Mouse (Mus musculus) embryonic facial prominence, embryonic 13.5 days (tissue): ENCODE measurements around the gene Zfp955a. TPM values are rescaled to one million over a fixed set of nuclear protein-coding genes. Genes with fewer than 3 reads are reported as not detected.
A peak's percentile ranks its signal among the peaks of the same experiment; 100 is the strongest.
"Not testable (repeated sequence)": the region's sequence is repeated elsewhere in the genome, so short reads cannot be mapped to it uniquely, and the experiment has no call there.

Experiments used
- ATAC-seq: fragments of 200-750 bp; cut with Nextera tagmentation; 2 replicates; pipeline ENCODE4 v1.8.0; 2017; ENCODE audit warnings: low read depth; ENCODE audit not compliant: insufficient number of reproducible peaks, insufficient read depth, low FRiP score, low TSS enrichment
- H3K27ac ChIP-seq: fragments of 300-500 bp; sonication (generic); 2 replicates; pipeline ENCODE4 v1.5.1; 2015; ENCODE audit warnings: moderate library complexity, mild to moderate bottlenecking, inconsistent platforms
- H3K27me3 ChIP-seq: fragments of 300-500 bp; sonication (generic); 2 replicates; pipeline ENCODE4 v1.6.1; 2015; ENCODE audit warnings: mild to moderate bottlenecking, inconsistent platforms
- H3K36me3 ChIP-seq: fragments of 300-500 bp; sonication (generic); 2 replicates; pipeline ENCODE4 v1.6.1; 2015; ENCODE audit warnings: mild to moderate bottlenecking, inconsistent platforms
- H3K4me1 ChIP-seq: fragments of 300-500 bp; sonication (generic); 2 replicates; pipeline ENCODE4 v1.6.1; 2015; ENCODE audit warnings: inconsistent platforms
- H3K4me2 ChIP-seq: fragments of 300-500 bp; sonication (generic); 2 replicates; pipeline ENCODE4 v1.6.1; 2015; ENCODE audit warnings: moderate library complexity, mild to moderate bottlenecking, inconsistent platforms
- H3K4me3 ChIP-seq: fragments of 300-500 bp; sonication (generic); 2 replicates; pipeline ENCODE4 v1.5.1; 2015; ENCODE audit warnings: mild to moderate bottlenecking, inconsistent platforms
- H3K9ac ChIP-seq: fragments of 300-500 bp; sonication (generic); 2 replicates; pipeline ENCODE4 v1.6.1; 2015; ENCODE audit warnings: mild to moderate bottlenecking, inconsistent platforms
- H3K9me3 ChIP-seq: fragments of 300-500 bp; sonication (generic); 2 replicates; pipeline ENCODE4 v1.6.1; 2016; ENCODE audit warnings: inconsistent platforms
- WGBS: fragments of 180-500 bp; shearing (Covaris S2); methylation state at CpG from one replicate; pipeline ENCODE4 v1.1.7; 2015; ENCODE audit warnings: mixed read lengths; 5-methylcytosine and 5-hydroxymethylcytosine counted together
- polyA plus RNA-seq: library from polyadenylated mRNA; unstranded; fragments of >200 nt; fragmentation: Nextera tagmentation; extraction: Ambion mirVana; gene quantifications from 2 replicates; pipeline ENCODE4 v1.2.1, GENCODE M21; 2015

Zfp955a gene
- polyA plus RNA-seq, result 19.0 and 21.2 TPM in 2 replicates

DNA sequence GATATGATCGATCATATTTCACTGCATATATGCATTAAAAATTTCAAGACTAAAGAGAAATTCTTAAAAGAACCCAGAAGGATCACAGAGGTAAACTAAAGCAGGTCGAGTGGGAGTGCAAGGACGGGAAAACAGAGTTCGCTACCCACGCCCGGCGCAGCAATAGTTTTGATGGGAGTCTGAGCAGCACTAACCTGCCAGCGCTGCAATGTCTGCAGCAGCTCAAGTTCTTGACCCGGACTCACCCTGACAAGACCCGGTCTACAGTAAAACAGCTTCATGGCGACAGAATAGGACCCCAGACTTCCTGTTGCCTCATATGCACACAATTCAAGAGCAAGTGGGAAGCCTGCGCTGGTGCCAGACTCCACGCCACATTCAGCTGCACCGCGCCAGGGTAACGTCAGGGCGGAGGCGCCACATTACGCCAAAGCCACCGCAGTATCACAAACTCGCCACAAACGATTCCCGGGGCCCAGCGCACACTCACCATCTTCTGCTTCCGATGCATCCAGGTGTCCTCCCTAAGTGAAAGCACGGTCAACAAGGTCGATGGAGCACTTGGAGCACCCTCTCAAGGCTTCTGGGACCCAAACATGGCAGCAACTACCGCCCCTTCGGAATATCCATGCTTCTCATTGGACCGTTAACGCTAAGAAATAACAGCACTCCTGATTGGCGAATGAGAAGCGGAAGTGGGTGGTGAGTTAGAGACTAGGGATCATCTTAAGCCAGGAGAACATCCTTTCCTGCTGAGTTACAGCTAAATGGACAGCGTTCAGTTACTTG is at the start of gene Zfp955a:
Gene Zfp955a, minus strand, starts transcription at position 616 of the 789 bp plus-strand sequence.
- not testable (repeated sequence) for H3K27me3 ChIP-seq, H3K4me3 ChIP-seq, H3K27ac ChIP-seq, H3K36me3 ChIP-seq, H3K4me1 ChIP-seq, H3K9ac ChIP-seq, H3K9me3 ChIP-seq
- peak within 1 kb of the TSS; percentile 34 for H3K4me2 ChIP-seq
- 31% methylated on average over 1 of the region's 34 CpGs for WGBS
- ATAC-seq, result peak; percentile 94

DNA sequence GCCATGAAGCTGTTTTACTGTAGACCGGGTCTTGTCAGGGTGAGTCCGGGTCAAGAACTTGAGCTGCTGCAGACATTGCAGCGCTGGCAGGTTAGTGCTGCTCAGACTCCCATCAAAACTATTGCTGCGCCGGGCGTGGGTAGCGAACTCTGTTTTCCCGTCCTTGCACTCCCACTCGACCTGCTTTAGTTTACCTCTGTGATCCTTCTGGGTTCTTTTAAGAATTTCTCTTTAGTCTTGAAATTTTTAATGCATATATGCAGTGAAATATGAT is 34.9 kb upstream of the Zfp955a start:
- not testable (repeated sequence) for H3K27me3 ChIP-seq, H3K36me3 ChIP-seq, H3K9me3 ChIP-seq, H3K4me1 ChIP-seq, H3K9ac ChIP-seq, H3K4me3 ChIP-seq, H3K4me2 ChIP-seq, H3K27ac ChIP-seq
- no CpG with 5 or more reads among the region's 9 CpGs for WGBS
- ATAC-seq, result 0 out of 2 replicates have a peak, but pooled peaks have one; percentile 48

DNA sequence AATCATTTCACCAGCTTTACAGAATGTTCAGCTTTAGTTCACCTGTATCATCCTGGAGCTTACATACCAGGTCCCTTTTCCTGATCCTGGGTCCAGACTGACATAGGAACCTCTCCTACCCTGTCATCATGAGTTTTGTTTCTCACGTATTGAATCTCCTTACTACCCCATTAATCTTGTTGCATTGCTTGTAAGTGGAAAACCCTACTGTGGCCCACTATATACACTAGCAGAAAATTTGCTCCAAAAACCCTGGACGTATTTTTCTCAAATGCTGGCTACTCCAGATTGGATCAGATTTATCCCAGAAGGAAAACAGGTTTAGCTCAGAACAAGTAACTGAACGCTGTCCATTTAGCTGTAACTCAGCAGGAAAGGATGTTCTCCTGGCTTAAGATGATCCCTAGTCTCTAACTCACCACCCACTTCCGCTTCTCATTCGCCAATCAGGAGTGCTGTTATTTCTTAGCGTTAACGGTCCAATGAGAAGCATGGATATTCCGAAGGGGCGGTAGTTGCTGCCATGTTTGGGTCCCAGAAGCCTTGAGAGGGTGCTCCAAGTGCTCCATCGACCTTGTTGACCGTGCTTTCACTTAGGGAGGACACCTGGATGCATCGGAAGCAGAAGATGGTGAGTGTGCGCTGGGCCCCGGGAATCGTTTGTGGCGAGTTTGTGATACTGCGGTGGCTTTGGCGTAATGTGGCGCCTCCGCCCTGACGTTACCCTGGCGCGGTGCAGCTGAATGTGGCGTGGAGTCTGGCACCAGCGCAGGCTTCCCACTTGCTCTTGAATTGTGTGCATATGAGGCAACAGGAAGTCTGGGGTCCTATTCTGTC is 34.3 kb upstream of the Zfp955a start, which contains the start of gene Zfp955b:
Gene Zfp955b, plus strand, starts transcription at position 506 of the 837 bp plus-strand sequence.
- H3K4me1 ChIP-seq, H3K9me3 ChIP-seq, H3K9ac ChIP-seq, H3K36me3 ChIP-seq, H3K27ac ChIP-seq, H3K27me3 ChIP-seq: not testable (repeated sequence)
- peak; percentile 97 for ATAC-seq
- Histone ChIP-seq H3K4me2 (peak within 1 kb of the TSS; percentile 41), H3K4me3 (peak within 1 kb of the TSS; percentile 13; the same call in 1 of the 2 replicates)
- no CpG with 5 or more reads among the region's 25 CpGs for WGBS

DNA sequence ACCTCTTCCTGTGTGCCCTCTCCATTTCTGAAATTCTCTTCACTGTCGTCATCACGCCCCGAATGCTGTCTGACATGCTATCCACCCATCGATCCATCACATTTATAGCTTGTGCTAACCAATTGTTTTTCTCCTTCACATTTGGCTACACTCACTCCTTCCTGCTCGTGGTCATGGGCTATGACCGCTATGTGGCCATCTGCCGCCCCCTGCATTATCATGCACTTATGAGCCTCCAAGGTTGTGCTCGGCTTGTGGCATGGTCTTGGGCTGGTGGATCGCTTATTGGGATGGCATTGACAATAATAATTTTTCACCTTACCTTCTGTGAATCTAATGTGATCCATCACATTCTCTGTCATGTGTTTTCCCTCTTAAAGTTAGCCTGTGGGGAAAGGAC is 14.0 kb upstream of the Zfp955a start:
- no peaks in the 10 kb centered on the region for H3K27me3 ChIP-seq
- H3K4me2 ChIP-seq, result no peak overlapping the region
- 87% methylated on average over 9 of the region's 9 CpGs for WGBS
- H3K27ac ChIP-seq, result no peak overlapping the region
- no peaks in the 10 kb centered on the region for H3K4me1 ChIP-seq
- no peak for ATAC-seq
- no peak overlapping the region for H3K4me3 ChIP-seq
- no peak overlapping the region for H3K9ac ChIP-seq
- H3K36me3 ChIP-seq, result no peaks in the 10 kb centered on the region
- no peaks in the 10 kb centered on the region for H3K9me3 ChIP-seq

DNA sequence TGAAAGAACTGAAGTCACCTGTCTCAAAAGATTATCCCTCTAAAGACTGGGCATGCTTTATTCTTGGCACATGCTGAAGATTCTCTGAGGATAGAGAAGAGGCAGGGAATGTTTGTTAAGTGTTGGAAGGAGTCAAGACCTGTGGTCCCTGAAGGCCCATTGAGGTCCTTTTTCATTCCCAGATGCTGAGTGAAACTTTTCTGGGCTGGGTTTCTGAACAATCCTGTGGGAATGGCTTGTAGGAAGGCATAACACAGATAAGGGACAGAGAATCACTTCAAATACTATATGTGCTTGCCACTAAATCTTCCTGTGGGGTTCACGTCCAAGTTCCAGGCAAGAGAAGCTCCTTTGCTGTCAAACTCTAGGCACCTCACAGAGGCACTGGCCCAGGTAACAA is 9.4 kb upstream of the Zfp955a start, which contains the start of gene Olfr63:
Gene Olfr63, plus strand, starts transcription at position 301 of the 400 bp plus-strand sequence.
- Histone ChIP-seq H3K9me3 (no peaks in the 10 kb centered on the region), H3K27me3 (no peaks in the 10 kb centered on the region), H3K4me2 (no peak within 1 kb of the TSS), H3K36me3 (no peaks in the 10 kb centered on the region), H3K9ac (no peak within 1 kb of the TSS), H3K27ac (no peak within 1 kb of the TSS), H3K4me1 (no peaks in the 10 kb centered on the region), H3K4me3 (no peak within 1 kb of the TSS)
- no peak for ATAC-seq
- WGBS, result 71% methylated on average over 1 of the region's 1 CpGs

DNA sequence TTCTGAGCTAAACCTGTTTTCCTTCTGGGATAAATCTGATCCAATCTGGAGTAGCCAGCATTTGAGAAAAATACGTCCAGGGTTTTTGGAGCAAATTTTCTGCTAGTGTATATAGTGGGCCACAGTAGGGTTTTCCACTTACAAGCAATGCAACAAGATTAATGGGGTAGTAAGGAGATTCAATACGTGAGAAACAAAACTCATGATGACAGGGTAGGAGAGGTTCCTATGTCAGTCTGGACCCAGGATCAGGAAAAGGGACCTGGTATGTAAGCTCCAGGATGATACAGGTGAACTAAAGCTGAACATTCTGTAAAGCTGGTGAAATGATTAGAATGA is 343 bp upstream of the Zfp955a start:
- not testable (repeated sequence) for H3K36me3 ChIP-seq, H3K9me3 ChIP-seq, H3K9ac ChIP-seq, H3K27me3 ChIP-seq, H3K4me2 ChIP-seq, H3K4me1 ChIP-seq, ATAC-seq, H3K27ac ChIP-seq, H3K4me3 ChIP-seq
- no CpG with 5 or more reads among the region's 2 CpGs for WGBS

DNA sequence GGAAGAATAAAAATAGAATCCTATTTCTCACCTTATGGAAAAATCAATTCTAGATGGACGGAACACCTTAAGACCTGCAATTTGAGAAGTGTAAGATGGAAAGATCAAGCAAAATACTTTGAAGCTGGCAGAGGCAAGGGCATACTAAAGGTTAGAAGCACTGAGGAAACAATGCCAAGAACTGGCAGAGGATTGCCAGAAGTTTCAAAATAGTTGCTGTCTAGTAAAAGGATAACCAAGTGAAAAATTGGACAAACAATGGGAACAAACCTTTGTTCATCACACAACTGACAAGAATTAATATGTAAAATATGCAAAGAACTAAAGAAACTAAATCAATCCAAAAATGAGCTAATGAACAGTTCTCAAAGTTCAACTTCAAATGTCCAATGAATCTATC is 18.3 kb downstream of the Zfp955a start:
- H3K4me2 ChIP-seq, H3K4me3 ChIP-seq, H3K27ac ChIP-seq, H3K9ac ChIP-seq, H3K27me3 ChIP-seq, H3K4me1 ChIP-seq, ATAC-seq: not testable (repeated sequence)
- 93% methylated on average over 1 of the region's 1 CpGs for WGBS
- peaks cover 14% of the 10 kb centered on the region for H3K9me3 ChIP-seq
- H3K36me3 ChIP-seq, result peaks cover 19% of the 10 kb centered on the region

DNA sequence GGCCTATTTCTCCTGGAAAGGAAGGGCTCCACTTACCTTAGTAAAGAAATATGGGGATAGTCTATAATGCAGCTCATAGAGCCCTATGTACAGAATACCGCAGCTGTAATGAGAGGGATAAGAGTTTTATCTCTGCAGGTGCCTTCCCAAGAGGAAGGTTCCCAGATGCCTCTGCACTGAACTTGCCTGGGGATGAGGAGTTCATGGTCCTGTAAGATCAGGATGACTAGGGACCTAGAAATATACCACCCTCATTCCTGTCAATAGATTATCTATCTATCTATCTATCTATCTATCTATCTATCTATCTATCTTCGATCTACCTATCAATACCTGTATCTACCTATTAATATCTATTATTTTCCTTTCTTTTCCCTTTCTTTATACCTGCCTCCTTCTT is 33.4 kb downstream of the Zfp955a start, which contains the start of gene Olfr1564:
Gene Olfr1564, minus strand, starts transcription at position 101 of the 400 bp plus-strand sequence.
- Histone ChIP-seq H3K4me3 (no peak within 1 kb of the TSS), H3K4me1 (no peaks in the 10 kb centered on the region), H3K9ac (no peak within 1 kb of the TSS), H3K36me3 (no peaks in the 10 kb centered on the region), H3K27me3 (no peaks in the 10 kb centered on the region), H3K27ac (no peak within 1 kb of the TSS), H3K4me2 (no peak within 1 kb of the TSS), H3K9me3 (peaks cover 2% of the 10 kb centered on the region; the same call in 1 of the 2 replicates)
- 92% methylated on average over 2 of the region's 2 CpGs for WGBS
- ATAC-seq, result no peak

DNA sequence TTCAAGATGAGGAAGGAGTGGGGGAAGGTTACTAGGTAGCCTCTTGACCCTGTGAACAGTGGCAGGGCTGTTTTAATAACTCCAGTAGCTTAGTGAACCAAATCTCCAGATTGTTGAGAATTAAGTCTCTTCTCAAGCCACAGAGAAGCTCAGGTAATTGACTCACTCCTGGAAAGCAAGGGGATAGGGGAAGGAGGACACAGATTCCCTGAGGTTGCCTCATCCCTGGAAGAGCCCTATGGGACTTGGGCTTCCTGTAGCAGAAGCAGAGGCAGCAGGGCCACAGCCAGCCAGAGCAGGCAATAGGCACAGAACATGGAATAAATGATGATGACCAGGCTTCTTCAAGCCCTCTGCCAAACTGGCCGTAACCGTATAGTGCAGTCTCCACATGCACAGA is 63.9 kb downstream of the Zfp955a start, which contains the start of gene Olfr239:
Gene Olfr239, plus strand, starts transcription at position 301 of the 400 bp plus-strand sequence.
- H3K4me1 ChIP-seq, H3K27me3 ChIP-seq, H3K27ac ChIP-seq, H3K9ac ChIP-seq, H3K9me3 ChIP-seq, H3K4me2 ChIP-seq, ATAC-seq, H3K36me3 ChIP-seq, H3K4me3 ChIP-seq: not testable (repeated sequence)
- no CpG with 5 or more reads among the region's 2 CpGs for WGBS

Other genes with a start within 250 kb of the Zfp955a start
- 22.0 and 22.4 TPM in 2 replicates for gene Zfp763, start 221.7 kb downstream of the Zfp955a start, polyA plus RNA-seq
- not detected in 2 replicates for gene 4921501E09Rik, start 187.1 kb downstream of the Zfp955a start, polyA plus RNA-seq
- 9.8 and 12.1 TPM in 2 replicates for gene Zfp563, start 165.8 kb downstream of the Zfp955a start, polyA plus RNA-seq
- gene Morc2b, start 115.5 kb downstream of the Zfp955a start, polyA plus RNA-seq, result 0.07 TPM in 1 of 2 replicates, not detected in the other
- gene Olfr55, start 86.7 kb downstream of the Zfp955a start, polyA plus RNA-seq, result 0.06 TPM in 1 of 2 replicates, not detected in the other
- not detected in 2 replicates for gene Olfr239, start 63.8 kb downstream of the Zfp955a start, polyA plus RNA-seq
- gene Olfr1564, start 33.5 kb downstream of the Zfp955a start, polyA plus RNA-seq, result not detected in 2 replicates
- gene Olfr63, start 9.5 kb upstream of the Zfp955a start, polyA plus RNA-seq, result 0.04 TPM in 1 of 2 replicates, not detected in the other
- gene Zfp955b, start 34.4 kb upstream of the Zfp955a start, polyA plus RNA-seq, result 15.6 and 17.6 TPM in 2 replicates
- 10.8 and 12.2 TPM in 2 replicates for gene Zfp81, start 103.7 kb upstream of the Zfp955a start, polyA plus RNA-seq
- gene Zfp101, start 139.5 kb upstream of the Zfp955a start, polyA plus RNA-seq, result 24.3 and 25.1 TPM in 2 replicates
- not detected in 2 replicates for gene Actl9, start 177.8 kb upstream of the Zfp955a start, polyA plus RNA-seq